Mouse (Mus musculus): ENCODE results near the gene Atf6.

DNA sequence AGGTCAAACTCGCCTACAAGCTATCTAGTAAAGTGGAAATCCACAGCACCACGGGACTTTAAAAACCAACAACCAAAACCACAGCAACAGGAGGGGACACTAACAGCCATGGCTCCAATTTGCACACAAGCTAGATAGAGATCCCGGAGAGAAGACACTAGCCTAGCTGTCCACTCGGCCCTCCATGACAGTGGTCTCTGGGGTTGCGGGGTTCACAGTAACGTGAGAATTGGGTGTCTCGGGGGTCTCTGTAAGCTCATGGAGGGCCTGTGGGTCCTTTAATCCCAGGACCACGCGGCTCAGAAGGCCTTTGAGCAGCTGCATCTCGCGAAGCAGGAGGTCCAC lies 39.5 kb upstream of the Atf6 start:
- TF ChIP-seq POLR2A (IDR thresholded peaks at IDR 0.05; ENCODE audit: extremely low read depth, insufficient read depth, low read length) (no peak), CTCF (IDR thresholded peaks at IDR 0.05; ENCODE audit: low read depth, low read length) (no peak)

Measured in liver, adult 2 months (tissue).